Mouse (Mus musculus): ENCODE data around the gene Pkdcc.

- TF ChIP-seq CTCF (IDR thresholded peaks at IDR 0.05; ENCODE audit: control insufficient read depth, insufficient read depth, low read length) (no peak), POLR2A (IDR thresholded peaks at IDR 0.05; ENCODE audit: borderline replicate concordance, control insufficient read depth, low read depth, low read length) (no peak)
Observed at GRCm38 (mm10) chr17:83246090-83246489, 31.0 kb downstream of the Pkdcc start.

Measured in bone marrow, adult 2 months (tissue).